ENCODE assay signal across 8 mouse cellular contexts in genomic region chr17:27106745-27107144, GRCm38 (mm10). TPM values are rescaled to one million over a fixed set of nuclear protein-coding genes. Genes with fewer than 3 reads are reported as not detected.
A peak's percentile ranks its signal among the peaks of the same experiment; 100 is the strongest.
DNase-seq lines count a peak whose midpoint lies in the region; ATAC-seq and TF ChIP-seq lines count a peak whose summit lies in the region.

No protein-coding gene starts in this region.

- no peaks in the 10 kb centered on the region for H3K4me1 ChIP-seq in midbrain, postnatal 0 days (ENCODE audit: insufficient read depth, low read length)
- H3K4me1 ChIP-seq in midbrain, embryonic 11.5 days (ENCODE audit: control insufficient read depth, insufficient read depth, low read length) = no peaks in the 10 kb centered on the region

- no peak overlapping the region for H3K27ac ChIP-seq in midbrain, postnatal 0 days (ENCODE audit: low read depth, low read length)
- no peak overlapping the region for H3K27ac ChIP-seq in midbrain, embryonic 11.5 days (ENCODE audit: low read depth, low read length)

- no peaks in the 10 kb centered on the region for H3K27me3 ChIP-seq in midbrain, postnatal 0 days (ENCODE audit: insufficient read depth, low read length)
- no peaks in the 10 kb centered on the region for H3K27me3 ChIP-seq in midbrain, embryonic 11.5 days (ENCODE audit: control insufficient read depth, insufficient read depth, low read length)

- DNase-seq in embryo, embryonic 10.5 days (ENCODE audit: low spot score) = peak; percentile 66
- DNase-seq in embryo, embryonic 11 days = no peak
- DNase-seq in midbrain, postnatal 0 days (ENCODE audit: low spot score) = no peak
- DNase-seq in midbrain, embryonic 11.5 days (ENCODE audit: low spot score, missing footprints) = no peak
- peak; percentile 33 for DNase-seq in thymus, postnatal 25 days
- DNase-seq in left cerebral cortex, adult 11 months (ENCODE audit: low spot score) = no peak
- no peak for DNase-seq in c-Kit-positive CD71-positive TER-119-positive erythroid progenitor cells, embryonic 14.5 days (ENCODE audit: low spot score)

- 85% methylated on average over 9 of the region's 9 CpGs for WGBS in midbrain, postnatal 0 days
- 84% methylated on average over 9 of the region's 9 CpGs for WGBS in midbrain, embryonic 11.5 days

- H3K4me3 ChIP-seq in midbrain, postnatal 0 days (ENCODE audit: low read depth, low read length) = no peak overlapping the region
- H3K4me3 ChIP-seq in midbrain, embryonic 11.5 days (ENCODE audit: low read depth, low read length) = no peak overlapping the region

- TF ChIP-seq CTCF in midbrain, postnatal 0 days (IDR thresholded peaks at IDR 0.05) = peak; percentile 60

- no peak overlapping the region for H3K9ac ChIP-seq in midbrain, postnatal 0 days (replicated peaks; ENCODE audit: low read length, poor library complexity, severe bottlenecking)
- H3K9ac ChIP-seq in midbrain, embryonic 11.5 days (ENCODE audit: low read length) = no peak overlapping the region

- ATAC-seq in midbrain, postnatal 0 days (ENCODE audit: low FRiP score) = no peak
- no peak for ATAC-seq in midbrain, embryonic 11.5 days (ENCODE audit: low FRiP score)
- peak; percentile 47; the same call in 1 of the 2 replicates for ATAC-seq in granulocyte monocyte progenitor cell, adult 5-6 weeks (replicated peaks; ENCODE audit: poor library complexity, severe bottlenecking)

- H3K4me2 ChIP-seq in midbrain, postnatal 0 days (ENCODE audit: low read depth, low read length, poor library complexity, severe bottlenecking) = no peak overlapping the region
- H3K4me2 ChIP-seq in midbrain, embryonic 11.5 days = no peak overlapping the region

- no peaks in the 10 kb centered on the region for H3K36me3 ChIP-seq in midbrain, postnatal 0 days (ENCODE audit: insufficient read depth, low read length)
- H3K36me3 ChIP-seq in midbrain, embryonic 11.5 days (ENCODE audit: control insufficient read depth, insufficient read depth, low read length) = no peaks in the 10 kb centered on the region

- H3K9me3 ChIP-seq in midbrain, postnatal 0 days (ENCODE audit: low read length) = no peaks in the 10 kb centered on the region
- H3K9me3 ChIP-seq in midbrain, embryonic 11.5 days (ENCODE audit: control insufficient read depth, low read length) = no peaks in the 10 kb centered on the region

RNA-seq across cellular contexts. Expression of gene Uqcc2, which starts 27.0 kb away (rescaled TPM):
- 213 and 233 TPM in 2 replicates for total RNA-seq in midbrain, postnatal 0 days (2014; rRNA removed)
- polyA plus RNA-seq in midbrain, postnatal 0 days (2015; fragmentation: Nextera tagmentation; extraction: Ambion mirVana) = 453 and 478 TPM in 2 replicates
- 316 and 332 TPM in 2 replicates for polyA plus RNA-seq in midbrain, embryonic 11.5 days (2014; fragmentation: Nextera tagmentation; extraction: Ambion mirVana)
- total RNA-seq in granulocyte monocyte progenitor cell, adult 5-6 weeks (2014; fragmentation: Nextera tagmentation) = 142 and 196 TPM in 2 replicates
- total RNA-seq in granulocyte monocyte progenitor cell, adult 5-6 weeks (2017) = 166 and 171 TPM in 2 replicates

RNA-seq across cellular contexts. Expression of gene Itpr3, which starts 49.6 kb away (rescaled TPM):
- total RNA-seq in midbrain, postnatal 0 days (2014; rRNA removed) = 4.5 and 4.7 TPM in 2 replicates
- 0.39 and 0.90 TPM in 2 replicates for polyA plus RNA-seq in midbrain, postnatal 0 days (2015; fragmentation: Nextera tagmentation; extraction: Ambion mirVana)
- polyA plus RNA-seq in midbrain, embryonic 11.5 days (2014; fragmentation: Nextera tagmentation; extraction: Ambion mirVana) = 0.59 and 0.72 TPM in 2 replicates
- total RNA-seq in granulocyte monocyte progenitor cell, adult 5-6 weeks (2014; fragmentation: Nextera tagmentation) = 4.0 and 8.5 TPM in 2 replicates
- 6.1 and 6.5 TPM in 2 replicates for total RNA-seq in granulocyte monocyte progenitor cell, adult 5-6 weeks (2017)

Comparison
In these comparisons a context has a peak if more than half of its experiments do, and no peak if none do; other contexts are left out.
1. DNase-seq: peak in embryo, embryonic 10.5 days (single experiment) and thymus, postnatal 25 days (single experiment); none in embryo, embryonic 11 days (single experiment), midbrain, postnatal 0 days (single experiment), midbrain, embryonic 11.5 days (single experiment), left cerebral cortex, adult 11 months (single experiment) and c-Kit-positive CD71-positive TER-119-positive erythroid progenitor cells, embryonic 14.5 days (single experiment).